Mouse (Mus musculus) Patski (cell line): ENCODE measurements around the gene Smcp. TPM values are rescaled to one million over a fixed set of nuclear protein-coding genes. Genes with fewer than 3 reads are reported as not detected.
A peak's percentile ranks its signal among the peaks of the same experiment; 100 is the strongest.

Source experiments
- ATAC-seq: fragments of 100-300 bp; one replicate; pipeline ENCODE4 v1.8.0; 2021
- CTCF ChIA-PET: fragments of 350-600 bp; sonication (Branson Sonifier 250); formaldehyde crosslinking; loops from one replicate; lab custom pipeline; 2022; ENCODE audit warnings: inconsistent platforms; lab: Charles Lee
- POLR2A ChIA-PET: fragments of 350-600 bp; sonication (Branson Sonifier 250); formaldehyde crosslinking; loops from one replicate; lab custom pipeline; 2022; ENCODE audit warnings: antibody characterized with exemption, inconsistent platforms; lab: Charles Lee
- DNase-seq: peaks from one replicate; pipeline ENCODE4 v3.0.0-alpha.2; 2011; ENCODE audit warnings: low read depth, low spot score
- H3K27me3 ChIP-seq: fragments of 371-371 bp; one replicate; pipeline ENCODE4 v1.5.1; 2021
- CTCF ChIP-seq: fragments of 100-300 bp; IDR thresholded peaks from one replicate; pipeline ENCODE4 v1.5.1; 2021
- in situ Hi-C: fragments of 300-500 bp; cut with MboI; formaldehyde crosslinking; loops from 3 replicates; pipeline ENCODE4 v1.11.1; 2018; ENCODE audit warnings: low pct_unique_long_range_greater_than_20kb, mixed read lengths
- polyA plus RNA-seq: library from polyadenylated mRNA; unstranded; gene quantifications from one replicate; pipeline ENCODE4 v1.2.3, GENCODE M21; 2021

Smcp gene
- not detected for polyA plus RNA-seq

- ChIA-PET CTCF (interaction anchor here (1.0 to 3.9 kb wide), 2 partner anchors 12 to 435 kb away, joined by 3 to 18 read pairs; no protein-coding TSS in a partner anchor), POLR2A (no interaction called here)
- no peak for DNase-seq
- no peak for TF ChIP-seq CTCF
- in situ Hi-C loops: no loop called here
- no peak for ATAC-seq
- H3K27me3 ChIP-seq: peaks cover 16% of the 10 kb centered on the region
These were observed at the start of gene Smcp for GRCm38 (mm10) chr3:92588858-92589257. Gene Smcp (minus strand): TSS chr3:92588997.

- in situ Hi-C loops: no loop called here
- peaks cover 17% of the 10 kb centered on the region for H3K27me3 ChIP-seq
- ATAC-seq: no peak
- TF ChIP-seq CTCF: no peak
- ChIA-PET CTCF (no interaction called here), POLR2A (no interaction called here)
- DNase-seq: no peak
These were observed 49.8 kb upstream of the Smcp start for GRCm38 (mm10) chr3:92638653-92638991.

- DNase-seq (no peak), ATAC-seq (no peak)
- CTCF ChIA-PET: no interaction called here
- in situ Hi-C loops: no loop called here
- H3K27me3 ChIP-seq: peaks cover 21% of the 10 kb centered on the region
- POLR2A ChIA-PET: no interaction called here
- no peak for TF ChIP-seq CTCF
These were observed 49.2 kb upstream of the Smcp start for GRCm38 (mm10) chr3:92637745-92638652.

- in situ Hi-C loops: no loop called here
- ChIA-PET POLR2A (no interaction called here), CTCF (interaction anchor here (1.3 kb wide), 1 partner anchor 14 kb away, joined by 3 read pairs; the partner anchor contains the start of gene 2210017I01Rik)
- ATAC-seq (no peak), DNase-seq (no peak)
- TF ChIP-seq CTCF: no peak
- peaks cover 11% of the 10 kb centered on the region for H3K27me3 ChIP-seq
These were observed 32.8 kb upstream of the Smcp start, which contains the start of gene Lce6a for GRCm38 (mm10) chr3:92621560-92621959. Gene Lce6a (minus strand): TSS chr3:92621660.

DNA sequence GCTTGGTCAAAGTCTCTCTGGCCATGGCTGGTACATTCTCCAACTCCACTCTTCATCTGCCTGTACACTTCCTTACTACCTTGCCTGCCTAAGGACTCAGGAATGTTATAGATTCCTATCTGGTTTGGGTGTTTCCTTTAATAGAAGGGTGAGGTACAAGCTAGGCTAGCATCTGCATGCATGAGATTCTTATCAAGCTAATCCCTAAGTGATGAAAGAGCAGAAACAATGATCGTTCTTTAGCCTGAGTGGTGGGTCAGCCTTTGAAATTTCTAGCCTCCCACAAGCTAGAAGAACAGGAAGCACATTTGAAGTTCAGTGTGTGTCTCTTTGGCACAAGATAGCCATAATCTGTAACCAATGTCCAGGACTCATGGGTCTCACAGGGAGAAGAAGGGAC, 21.0 kb upstream of the Smcp start:
- ChIA-PET CTCF (interaction anchor here (1.2 kb wide), 1 partner anchor 29 kb away, joined by 3 read pairs; no protein-coding TSS in a partner anchor), POLR2A (no interaction called here)
- in situ Hi-C loops: no loop called here
- peaks cover 28% of the 10 kb centered on the region for H3K27me3 ChIP-seq
- no peak for TF ChIP-seq CTCF
- no peak for DNase-seq
- ATAC-seq: no peak

DNA sequence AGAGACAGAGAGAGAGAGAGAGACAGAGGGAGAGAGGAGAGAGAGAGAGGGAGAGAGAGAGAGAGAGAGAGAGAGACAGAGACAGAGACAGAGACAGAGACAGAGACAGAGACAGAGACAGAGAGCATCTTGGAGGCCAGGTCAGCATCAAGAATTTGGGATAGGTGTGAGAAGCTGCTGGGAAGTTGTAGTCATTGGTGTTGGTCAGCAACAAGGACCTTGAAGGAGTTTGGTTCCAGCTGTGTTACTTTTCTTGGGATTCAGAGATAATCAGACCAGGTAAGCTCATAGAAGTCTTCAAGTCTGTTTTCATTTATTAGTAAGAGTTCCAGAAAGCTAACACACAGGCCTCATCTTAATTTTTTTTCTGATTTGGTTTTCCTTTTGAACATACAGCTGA, 18.6 kb upstream of the Smcp start, which contains the start of gene 2210017I01Rik:
Gene 2210017I01Rik (minus strand): TSS at position 101 of the 400 bp plus-strand sequence.
- in situ Hi-C loops: no loop called here
- POLR2A ChIA-PET: no interaction called here
- CTCF ChIA-PET: interaction anchor here (1.1 to 1.5 kb wide), 3 partner anchors 8 to 489 kb away, joined by 3 read pairs; partner anchors contain the start of gene Lce6a
- no peak for TF ChIP-seq CTCF
- ATAC-seq (no peak), DNase-seq (no peak)
- H3K27me3 ChIP-seq: peaks cover 20% of the 10 kb centered on the region

DNA sequence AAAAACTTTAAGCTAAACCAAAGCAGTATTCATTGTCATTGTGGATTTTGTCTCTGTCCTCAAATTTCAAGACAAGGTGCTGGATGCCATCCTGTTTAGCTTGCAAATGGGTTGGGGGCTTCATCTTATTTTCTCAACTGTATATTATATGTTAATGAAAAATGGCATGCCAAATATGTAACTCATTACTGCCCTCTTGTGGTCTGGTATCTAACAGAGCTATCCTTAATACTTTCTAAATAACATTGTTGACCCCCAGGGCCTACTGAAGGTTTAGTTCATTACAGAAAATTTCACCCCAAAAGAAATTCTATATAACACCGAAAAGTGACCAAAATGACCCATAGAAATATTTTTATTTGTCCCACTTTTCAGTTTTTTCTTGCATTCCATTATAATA, 13.4 kb upstream of the Smcp start:
- in situ Hi-C loops: loop anchor here (5.0 kb wide), 2 partner anchors 205 to 450 kb away; no protein-coding TSS in a partner anchor
- ChIA-PET CTCF (interaction anchor here (1.0 to 4.0 kb wide), 6 partner anchors 13 to 455 kb away, joined by 3 to 18 read pairs (median 3); partner anchors contain the start of genes Ivl and Smcp), POLR2A (no interaction called here)
- DNase-seq (no peak), ATAC-seq (no peak)
- peaks cover 12% of the 10 kb centered on the region for H3K27me3 ChIP-seq
- TF ChIP-seq CTCF: peak; percentile 59

DNA sequence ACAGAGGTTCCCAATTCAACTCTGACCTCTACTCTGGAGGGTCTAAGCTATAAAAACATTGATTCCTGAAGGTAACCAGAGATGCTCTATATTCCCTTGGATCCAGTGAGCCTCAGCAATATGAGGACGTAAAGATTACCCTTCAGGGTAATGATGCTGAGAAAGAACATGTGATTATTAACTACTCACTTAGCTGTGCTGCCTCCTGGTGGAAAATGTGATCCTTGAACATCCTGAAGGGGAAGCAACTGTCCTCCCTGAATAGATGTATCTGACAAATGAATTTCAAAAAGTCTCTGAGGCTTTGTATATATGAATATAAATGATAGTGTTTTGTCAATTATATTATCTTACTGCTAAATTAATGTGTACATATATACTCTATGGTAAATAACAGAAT, 11.7 kb upstream of the Smcp start:
- in situ Hi-C loops: loop anchor here (5.0 kb wide), 2 partner anchors 203 to 448 kb away; no protein-coding TSS in a partner anchor
- DNase-seq: no peak

GRCm38 (mm10) chr3:92599973-92600372, 11.2 kb upstream of the Smcp start:
- ATAC-seq (no peak), DNase-seq (no peak)
- TF ChIP-seq CTCF: no peak
- in situ Hi-C loops: loop anchor here (5.0 kb wide), 2 partner anchors 203 to 448 kb away; no protein-coding TSS in a partner anchor
- peaks cover 17% of the 10 kb centered on the region for H3K27me3 ChIP-seq
- ChIA-PET CTCF (interaction anchor here (1.0 to 4.0 kb wide), 8 partner anchors 8 to 481 kb away, joined by 3 to 18 read pairs (median 4); partner anchors contain the start of gene Smcp), POLR2A (no interaction called here)

More for the DNA sequence above, 11.7 kb upstream of the Smcp start:
- peak; percentile 49 for TF ChIP-seq CTCF
- ATAC-seq: peak; percentile 54
- POLR2A ChIA-PET: no interaction called here
- peaks cover 13% of the 10 kb centered on the region for H3K27me3 ChIP-seq
- CTCF ChIA-PET: interaction anchor here (1.0 to 4.0 kb wide), 8 partner anchors 8 to 482 kb away, joined by 3 to 18 read pairs (median 4); partner anchors contain the start of gene Smcp

DNA sequence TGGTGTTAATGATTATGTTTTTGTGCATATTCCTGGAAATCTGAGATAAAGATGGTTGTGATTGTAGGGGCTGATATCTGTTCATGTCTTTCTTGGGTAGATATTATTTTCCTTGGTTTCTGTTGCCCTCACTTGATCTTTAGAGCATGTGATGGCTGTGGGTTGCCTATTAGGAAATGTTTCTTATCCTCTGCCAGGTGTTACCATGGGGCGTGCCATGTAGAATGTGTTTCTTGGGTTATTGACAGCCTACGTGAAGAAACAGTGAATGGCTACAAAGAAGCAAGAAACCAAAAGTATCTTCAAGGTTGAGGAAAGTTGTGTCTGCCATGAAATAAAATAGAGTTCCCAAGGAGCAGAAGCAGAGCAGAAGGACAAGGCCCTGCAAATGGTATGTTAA, 9.6 kb upstream of the Smcp start:
- ChIA-PET CTCF (no interaction called here), POLR2A (no interaction called here)
- TF ChIP-seq CTCF: no peak
- no peak for ATAC-seq
- no peak for DNase-seq
- peaks cover 17% of the 10 kb centered on the region for H3K27me3 ChIP-seq
- in situ Hi-C loops: no loop called here

GRCm38 (mm10) chr3:92587190-92587589, 1.6 kb downstream of the Smcp start:
- in situ Hi-C loops: no loop called here
- TF ChIP-seq CTCF: no peak

More at GRCm38 (mm10) chr3:92587190-92587589, 1.6 kb downstream of the Smcp start:
- ATAC-seq: no peak
- no peak for DNase-seq
- CTCF ChIA-PET: interaction anchor here (3.9 kb wide), 1 partner anchor 14 kb away, joined by 18 read pairs; no protein-coding TSS in a partner anchor
- H3K27me3 ChIP-seq: peaks cover 24% of the 10 kb centered on the region
- POLR2A ChIA-PET: no interaction called here
